Mouse (Mus musculus): Measurements from ENCODE around the gene Flnc. TPM values are rescaled to one million over a fixed set of nuclear protein-coding genes. Genes with fewer than 3 reads are reported as not detected.

Gene Flnc
- total RNA-seq, 1 experiment from 2014 or later: not detected

DNA sequence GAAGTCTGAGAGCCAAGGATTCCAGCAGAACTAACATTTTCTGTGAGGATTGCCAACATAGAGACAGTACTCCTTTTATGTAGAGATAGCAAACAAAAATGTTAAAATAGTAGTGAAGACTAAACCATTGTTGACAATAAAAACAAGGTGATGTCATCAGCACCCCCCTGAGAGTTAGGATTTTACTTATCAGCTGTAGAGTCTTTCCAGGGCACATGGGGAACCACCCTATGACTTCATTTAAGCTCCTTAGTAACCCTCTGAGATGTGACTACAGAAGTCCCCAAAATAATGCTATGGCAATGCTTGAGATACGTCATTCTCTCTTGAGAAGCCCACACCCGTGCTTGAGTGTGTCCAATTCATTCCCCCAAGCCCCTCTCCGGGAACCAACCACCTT, 30.3 kb downstream of the Flnc start:
- no peak for ATAC-seq (replicated peaks in 1 of 2; ENCODE audit: insufficient read depth in 1 of 2, low FRiP score in 2 of 2, low TSS enrichment in 1 of 2, low read depth in 1 of 2, poor library complexity in 2 of 2, severe bottlenecking in 2 of 2)

DNA sequence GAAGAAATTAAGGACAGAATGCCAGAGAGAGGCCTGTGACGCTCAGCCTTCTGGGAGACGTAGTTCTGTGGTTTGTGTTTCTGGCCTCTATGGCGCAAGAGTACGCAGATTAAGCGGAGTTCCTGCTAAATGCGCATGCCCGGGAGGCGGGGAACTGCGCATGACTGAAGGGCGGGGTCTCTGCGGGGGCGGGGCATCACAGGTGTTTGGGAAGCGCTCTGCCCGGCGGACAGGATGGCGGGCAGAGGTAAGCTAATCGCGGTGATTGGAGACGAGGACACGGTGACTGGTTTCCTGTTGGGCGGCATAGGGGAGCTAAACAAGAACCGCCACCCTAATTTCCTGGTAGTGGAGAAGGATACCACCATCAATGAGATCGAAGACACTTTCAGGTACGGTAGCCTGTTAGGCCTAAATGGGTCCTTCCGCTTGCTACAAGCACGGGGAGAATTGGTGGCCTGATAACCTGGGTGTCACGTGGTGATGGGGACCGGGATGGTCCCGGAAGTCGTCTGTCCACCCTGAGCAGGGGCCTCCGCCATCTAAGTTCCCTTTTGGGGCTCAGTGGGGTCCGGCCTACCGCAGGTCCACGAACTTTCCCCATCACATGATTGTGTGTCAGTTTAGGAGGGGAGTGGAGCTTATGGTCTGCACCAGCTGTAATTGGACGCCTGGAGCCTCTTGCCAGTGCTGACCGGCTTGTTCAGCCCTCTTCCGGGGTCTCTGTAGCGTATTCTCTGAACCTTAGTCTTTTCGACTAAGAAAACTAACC, 34.7 kb downstream of the Flnc start, which contains the start of gene Atp6v1f:
Gene Atp6v1f, plus strand, starts transcription at position 136 of the 772 bp plus-strand sequence.
- peak; percentile 92 to 93 for ATAC-seq (replicated peaks in 1 of 2; ENCODE audit: insufficient read depth in 1 of 2, low FRiP score in 2 of 2, low TSS enrichment in 1 of 2, low read depth in 1 of 2, poor library complexity in 2 of 2, severe bottlenecking in 2 of 2)

DNA sequence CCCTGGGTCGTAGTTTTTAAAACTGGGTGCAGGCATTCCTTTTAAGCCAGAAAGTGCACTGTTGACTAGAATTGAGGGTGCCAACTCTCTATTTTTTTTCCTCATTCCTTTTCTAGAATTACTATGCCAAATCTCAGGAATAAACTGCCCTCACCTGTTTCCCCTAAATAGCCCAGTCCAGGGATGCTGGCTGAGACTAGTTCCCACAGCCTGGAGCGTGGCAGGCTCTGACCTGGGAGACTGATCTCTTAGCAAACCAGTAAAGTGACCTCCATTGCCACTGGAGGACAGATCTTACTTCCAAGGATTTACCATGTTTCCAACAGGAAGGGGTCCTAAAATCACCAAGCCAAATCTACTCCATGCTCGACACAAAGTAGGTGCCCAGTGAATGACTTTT, 35.8 kb downstream of the Flnc start:
- ATAC-seq (replicated peaks in 1 of 2; ENCODE audit: insufficient read depth in 1 of 2, low FRiP score in 2 of 2, low TSS enrichment in 1 of 2, low read depth in 1 of 2, poor library complexity in 2 of 2, severe bottlenecking in 2 of 2): no peak

DNA sequence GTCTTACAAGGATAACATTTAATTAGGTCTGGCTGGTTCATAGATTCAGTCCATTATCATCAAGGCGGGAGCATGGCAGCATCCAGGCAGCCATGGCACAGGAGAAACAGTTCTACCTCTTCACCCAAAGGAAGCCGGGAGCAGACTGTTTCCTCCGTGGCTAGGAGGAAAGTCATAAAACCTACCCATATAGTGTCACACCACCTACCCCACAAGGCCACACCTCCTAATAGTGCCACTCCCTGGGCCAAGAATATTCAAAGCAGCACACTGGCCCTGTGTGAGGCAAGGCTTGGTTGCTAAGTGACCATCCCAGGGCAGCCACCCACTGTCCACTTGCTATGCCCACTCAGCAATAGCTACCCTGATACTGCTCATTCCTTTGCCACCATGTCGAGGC, 38.1 kb downstream of the Flnc start, which contains the start of gene Atp6v1fnb:
Gene Atp6v1fnb, plus strand, starts transcription at position 301 of the 400 bp plus-strand sequence.
- no peak for ATAC-seq (replicated peaks in 1 of 2; ENCODE audit: insufficient read depth in 1 of 2, low FRiP score in 2 of 2, low TSS enrichment in 1 of 2, low read depth in 1 of 2, poor library complexity in 2 of 2, severe bottlenecking in 2 of 2)

DNA sequence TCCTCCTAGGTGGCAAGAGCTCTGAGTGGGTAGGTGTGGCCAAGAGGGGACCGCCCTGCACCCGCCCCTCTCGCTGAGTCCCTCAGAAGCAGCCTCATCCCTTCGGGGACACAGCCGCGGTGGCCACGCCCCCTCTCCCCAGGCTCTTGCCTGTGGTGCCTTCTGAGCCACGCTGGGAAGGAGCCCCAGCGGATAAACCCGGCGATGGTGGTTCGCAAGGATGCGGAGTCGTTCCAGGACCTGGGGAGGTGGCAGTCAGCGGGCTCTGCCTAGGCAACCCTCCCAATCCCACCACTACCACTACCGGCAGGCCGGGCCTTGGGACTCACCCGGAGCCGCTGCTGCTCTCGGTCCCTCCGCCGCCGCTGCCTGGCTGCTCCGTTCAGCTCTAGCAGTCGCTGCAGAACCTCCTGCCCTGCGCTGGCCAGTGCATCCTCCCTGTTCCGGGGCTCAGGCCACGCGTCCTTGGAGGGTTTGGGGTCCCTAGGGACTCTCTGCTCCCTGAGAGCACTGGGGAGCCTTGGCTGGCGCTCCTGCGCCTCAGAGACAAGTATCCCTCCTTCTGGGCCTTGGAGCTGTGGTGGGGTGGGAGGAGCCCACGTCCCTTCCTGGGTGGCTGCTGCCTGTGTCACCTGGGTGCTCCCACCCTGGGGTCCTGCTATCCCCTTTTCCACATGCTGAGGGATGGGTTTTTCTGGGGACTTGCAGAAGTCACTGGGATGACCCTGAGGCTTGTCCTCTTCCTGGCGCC, 41.1 kb downstream of the Flnc start:
- peak; percentile 96 to 99 for ATAC-seq (replicated peaks in 1 of 2; ENCODE audit: insufficient read depth in 1 of 2, low FRiP score in 2 of 2, low TSS enrichment in 1 of 2, low read depth in 1 of 2, poor library complexity in 2 of 2, severe bottlenecking in 2 of 2)

DNA sequence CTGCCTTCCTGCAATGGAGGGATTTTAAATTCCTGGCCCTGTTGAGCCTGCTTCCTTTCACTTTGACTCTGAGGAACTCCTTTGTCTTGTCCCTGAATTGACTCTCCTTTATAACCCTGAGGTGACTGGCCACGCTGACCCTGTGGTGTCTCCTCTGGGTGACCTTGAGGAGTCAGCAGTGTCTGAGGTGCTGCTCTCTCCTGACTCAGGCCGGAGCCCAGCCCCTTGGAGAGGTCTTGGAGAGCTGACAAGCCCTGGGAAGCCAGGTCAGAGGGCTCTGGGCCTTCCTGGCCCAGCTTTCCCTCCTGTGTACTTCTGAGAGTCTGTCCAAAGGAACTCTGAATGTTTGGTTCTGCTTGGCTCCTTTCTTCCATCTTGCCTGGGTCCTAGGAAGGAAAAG, 41.7 kb downstream of the Flnc start:
- no peak for ATAC-seq (replicated peaks in 1 of 2; ENCODE audit: insufficient read depth in 1 of 2, low FRiP score in 2 of 2, low TSS enrichment in 1 of 2, low read depth in 1 of 2, poor library complexity in 2 of 2, severe bottlenecking in 2 of 2)

DNA sequence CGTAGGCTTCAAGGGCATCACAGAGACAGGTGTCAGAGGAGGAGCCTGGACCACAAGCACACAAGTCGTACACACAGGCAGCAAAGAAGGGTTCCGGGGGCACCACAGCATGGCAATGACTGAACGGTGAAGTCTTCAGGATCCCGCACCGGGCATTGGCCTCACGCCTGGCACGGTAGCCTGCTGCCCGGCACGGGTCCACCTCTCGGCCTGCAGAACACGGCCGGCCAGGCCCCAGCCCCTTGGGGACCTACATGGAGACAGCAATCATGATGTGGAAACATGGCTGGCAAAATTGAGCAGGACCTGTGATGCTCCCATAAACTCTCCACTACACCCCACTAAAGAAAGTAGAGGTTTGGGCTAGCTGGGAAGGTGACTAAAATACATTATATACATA, 49.6 kb downstream of the Flnc start:
- ATAC-seq (replicated peaks in 1 of 2; ENCODE audit: insufficient read depth in 1 of 2, low FRiP score in 2 of 2, low TSS enrichment in 1 of 2, low read depth in 1 of 2, poor library complexity in 2 of 2, severe bottlenecking in 2 of 2): no peak

DNA sequence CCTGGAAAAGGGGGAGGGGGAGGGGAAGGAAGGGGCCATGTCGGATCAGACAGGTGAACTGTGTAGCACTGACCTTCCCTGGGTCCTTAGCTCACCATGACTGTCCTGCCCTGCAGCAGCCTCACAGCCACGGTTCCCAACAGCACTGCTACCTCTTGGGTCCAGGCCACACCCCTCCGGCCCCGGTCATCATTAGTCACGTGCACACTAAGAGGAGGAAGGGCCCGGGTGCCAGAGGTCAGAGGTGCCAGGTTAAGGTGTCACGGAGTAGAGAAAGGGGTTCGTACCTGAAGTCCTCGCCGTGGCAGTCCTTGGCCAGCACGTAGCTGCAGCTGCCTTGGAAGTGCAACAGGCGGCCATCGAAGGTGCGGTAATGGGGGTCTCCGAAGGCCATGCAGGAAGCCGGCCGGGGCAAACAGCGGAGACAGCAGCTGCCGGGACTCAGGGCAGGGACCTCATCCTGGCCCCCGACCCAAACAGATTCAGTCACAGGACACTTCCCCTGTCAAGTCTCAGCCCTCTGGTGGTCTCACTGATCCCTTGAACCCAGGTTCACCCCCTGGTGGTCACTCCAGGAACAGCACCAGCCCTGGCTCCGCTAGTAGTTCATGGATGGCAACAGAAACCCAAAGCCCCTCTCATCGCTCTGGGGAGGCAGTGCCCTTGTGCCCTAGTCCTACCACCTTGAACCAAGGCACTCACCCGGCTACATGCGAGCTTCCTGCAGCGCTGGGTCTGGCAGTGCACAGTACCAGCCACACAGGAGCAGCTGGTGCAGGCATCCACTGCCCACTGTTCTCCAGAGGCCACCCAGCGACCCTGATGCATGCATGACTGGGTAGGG, 51.9 kb downstream of the Flnc start:
- peak; percentile 79 to 84 for ATAC-seq (replicated peaks in 1 of 2; ENCODE audit: insufficient read depth in 1 of 2, low FRiP score in 2 of 2, low TSS enrichment in 1 of 2, low read depth in 1 of 2, poor library complexity in 2 of 2, severe bottlenecking in 2 of 2)

DNA sequence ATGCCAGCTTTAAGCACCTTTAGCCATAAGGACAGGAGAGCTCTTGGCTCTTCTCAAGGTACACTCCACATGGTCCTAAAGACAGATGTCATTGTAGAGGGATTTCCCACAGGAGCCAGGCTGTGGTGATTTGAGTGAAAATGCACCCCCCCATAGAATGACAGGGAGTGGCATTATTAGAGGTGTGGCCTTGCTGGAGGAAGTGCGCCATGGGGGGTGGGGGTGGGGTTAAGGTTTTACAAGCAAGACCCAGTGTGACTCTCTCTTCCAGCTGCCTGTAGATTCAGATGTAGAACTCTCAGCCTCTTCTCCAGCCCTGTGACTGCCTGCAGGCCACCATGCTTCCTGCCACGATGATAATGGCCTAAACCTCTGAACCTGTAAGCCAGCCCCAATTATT, 52.9 kb downstream of the Flnc start:
- ATAC-seq (replicated peaks in 1 of 2; ENCODE audit: insufficient read depth in 1 of 2, low FRiP score in 2 of 2, low TSS enrichment in 1 of 2, low read depth in 1 of 2, poor library complexity in 2 of 2, severe bottlenecking in 2 of 2): no peak

DNA sequence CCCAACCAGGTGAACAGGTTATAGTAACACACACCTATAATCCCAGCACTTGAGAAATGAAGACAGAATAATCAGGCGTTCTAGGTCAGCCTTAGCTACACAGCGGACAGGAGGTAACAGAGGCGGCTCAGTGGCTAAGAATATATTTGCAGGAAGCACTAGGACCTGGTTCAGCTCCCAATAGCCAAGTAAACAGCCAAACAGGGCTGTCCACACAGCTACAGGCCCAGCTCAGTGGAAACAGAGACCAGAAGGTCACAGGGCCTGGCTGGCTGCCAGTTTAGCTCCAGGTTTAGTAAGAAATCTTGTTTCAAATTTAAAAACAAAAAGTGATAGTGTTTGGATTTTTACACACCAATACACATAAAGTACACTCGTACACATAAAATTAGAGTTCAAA, 61.0 kb downstream of the Flnc start:
- no peak for ATAC-seq (replicated peaks in 1 of 2; ENCODE audit: insufficient read depth in 1 of 2, low FRiP score in 2 of 2, low TSS enrichment in 1 of 2, low read depth in 1 of 2, poor library complexity in 2 of 2, severe bottlenecking in 2 of 2)

DNA sequence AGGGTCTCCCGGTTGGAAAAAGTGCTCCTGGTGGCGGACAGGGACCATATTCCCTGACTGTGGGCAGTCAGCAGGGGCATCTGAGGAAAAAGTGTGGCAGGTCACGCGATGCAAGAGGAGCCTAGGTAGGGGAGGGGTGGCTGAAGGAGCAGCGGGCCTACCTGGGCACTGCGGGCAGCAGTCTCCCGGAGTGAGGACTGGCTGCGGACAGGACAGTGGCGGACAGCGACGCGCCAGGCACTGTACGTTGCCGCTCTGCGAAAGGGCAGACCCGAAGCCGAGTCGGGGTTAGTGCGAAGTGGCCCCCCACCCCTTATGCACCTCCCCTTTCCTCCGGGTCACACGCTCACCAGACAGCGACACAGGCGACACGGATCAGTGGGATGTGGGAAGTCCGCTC, 63.2 kb downstream of the Flnc start:
- ATAC-seq (replicated peaks in 1 of 2; ENCODE audit: insufficient read depth in 1 of 2, low FRiP score in 2 of 2, low TSS enrichment in 1 of 2, low read depth in 1 of 2, poor library complexity in 2 of 2, severe bottlenecking in 2 of 2): no peak

DNA sequence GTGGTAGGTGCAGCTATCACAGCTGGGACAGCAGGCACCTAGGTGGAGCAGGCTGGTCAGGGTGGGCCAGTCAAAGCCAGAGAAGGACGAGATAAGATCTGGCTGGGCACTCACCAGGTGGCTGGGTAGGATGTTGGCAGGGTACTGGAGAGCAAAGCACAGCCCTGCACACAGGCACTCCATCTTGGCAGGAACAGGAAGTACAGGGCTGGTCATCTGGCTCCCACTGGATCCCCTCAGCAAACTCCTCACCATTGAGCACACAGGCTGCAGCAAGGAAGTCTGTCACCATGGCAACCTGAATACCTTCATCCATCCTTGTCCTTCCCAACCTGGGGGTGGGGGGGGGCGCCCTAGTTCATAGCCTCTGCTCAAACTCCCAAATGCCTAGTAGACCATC, 64.7 kb downstream of the Flnc start:
- ATAC-seq (replicated peaks in 1 of 2; ENCODE audit: insufficient read depth in 1 of 2, low FRiP score in 2 of 2, low TSS enrichment in 1 of 2, low read depth in 1 of 2, poor library complexity in 2 of 2, severe bottlenecking in 2 of 2): no peak

DNA sequence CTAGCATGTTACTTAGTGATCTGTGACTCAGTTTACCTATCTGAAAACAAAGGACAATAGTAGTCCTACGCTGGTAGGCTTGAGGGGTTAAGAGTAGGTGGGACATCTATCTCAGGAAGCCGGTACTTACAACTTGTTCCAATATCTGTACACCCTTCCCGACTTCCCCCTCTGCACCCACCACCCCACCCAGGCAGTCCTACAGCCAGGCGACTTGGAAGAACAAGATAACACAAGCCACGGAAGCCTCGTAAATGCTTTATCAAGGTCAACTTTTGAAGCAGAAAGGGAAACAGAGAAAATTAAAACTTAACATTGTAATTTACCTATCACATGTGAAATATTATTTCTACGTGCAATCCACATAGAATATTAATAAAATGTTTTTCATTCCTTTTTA, 67.1 kb downstream of the Flnc start:
- no peak for ATAC-seq (replicated peaks in 1 of 2; ENCODE audit: insufficient read depth in 1 of 2, low FRiP score in 2 of 2, low TSS enrichment in 1 of 2, low read depth in 1 of 2, poor library complexity in 2 of 2, severe bottlenecking in 2 of 2)

DNA sequence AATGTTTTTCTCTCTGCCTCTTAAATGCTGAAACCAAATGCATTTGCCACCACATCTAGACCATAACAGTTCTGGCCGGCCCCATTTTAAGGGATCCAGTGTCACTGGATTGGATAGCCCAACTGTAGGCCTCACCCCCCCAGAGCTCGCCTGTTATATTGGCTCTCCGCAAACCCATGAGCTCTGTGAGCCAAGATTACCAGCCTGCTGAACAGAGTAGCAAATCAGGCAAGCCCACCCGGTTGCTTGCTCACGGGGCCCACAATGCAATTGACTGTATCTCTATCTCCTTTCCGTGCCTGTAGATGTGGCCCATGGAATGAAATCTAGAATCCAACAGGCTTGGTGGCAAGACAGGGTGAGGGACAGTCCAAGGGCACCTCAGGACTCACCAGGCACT, 67.8 kb downstream of the Flnc start:
- no peak for ATAC-seq (replicated peaks in 1 of 2; ENCODE audit: insufficient read depth in 1 of 2, low FRiP score in 2 of 2, low TSS enrichment in 1 of 2, low read depth in 1 of 2, poor library complexity in 2 of 2, severe bottlenecking in 2 of 2)

DNA sequence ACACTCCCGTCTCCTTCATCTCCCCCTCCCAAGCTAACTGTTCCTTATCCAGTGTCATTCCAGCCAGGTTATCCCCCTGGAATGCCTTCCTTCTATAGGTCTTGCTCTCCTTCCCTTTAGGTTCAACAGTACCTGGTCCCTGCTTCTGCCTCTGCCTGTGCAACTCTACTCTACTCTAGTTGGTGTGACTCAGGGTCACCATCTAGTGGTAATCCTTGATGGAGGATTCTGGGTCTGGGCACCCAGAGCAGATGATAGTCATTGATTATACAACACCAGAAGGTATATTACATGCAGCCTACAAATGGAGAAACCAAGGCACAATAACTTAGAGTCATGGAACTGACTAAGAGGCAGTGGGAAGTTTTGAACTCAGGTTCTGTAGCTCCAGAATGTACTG, 68.5 kb downstream of the Flnc start:
- ATAC-seq (replicated peaks in 1 of 2; ENCODE audit: insufficient read depth in 1 of 2, low FRiP score in 2 of 2, low TSS enrichment in 1 of 2, low read depth in 1 of 2, poor library complexity in 2 of 2, severe bottlenecking in 2 of 2): 0 out of 4 replicates have a peak, but pooled peaks of 1 of the 2 experiments have one; percentile 32

DNA sequence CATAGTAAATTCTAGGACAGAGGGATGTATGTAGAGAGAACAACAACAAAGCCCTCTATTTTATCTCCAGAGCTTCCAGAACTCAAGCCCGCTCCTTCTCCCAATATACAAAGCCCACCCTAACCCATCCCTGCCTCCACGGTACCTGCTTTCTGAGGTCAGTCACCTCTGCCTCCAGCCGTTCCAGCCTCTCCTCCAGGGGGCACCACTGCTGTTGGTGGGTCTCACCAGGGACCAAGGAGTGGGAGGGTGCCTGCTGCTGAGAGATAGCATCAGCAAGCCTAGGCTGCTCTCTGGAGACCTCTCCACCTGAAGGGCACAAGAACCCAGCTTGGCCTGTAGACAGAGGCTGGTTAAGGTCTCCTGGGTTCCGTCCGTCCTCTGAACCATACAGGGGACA, 72.4 kb downstream of the Flnc start:
- ATAC-seq (replicated peaks in 1 of 2; ENCODE audit: insufficient read depth in 1 of 2, low FRiP score in 2 of 2, low TSS enrichment in 1 of 2, low read depth in 1 of 2, poor library complexity in 2 of 2, severe bottlenecking in 2 of 2): no peak

DNA sequence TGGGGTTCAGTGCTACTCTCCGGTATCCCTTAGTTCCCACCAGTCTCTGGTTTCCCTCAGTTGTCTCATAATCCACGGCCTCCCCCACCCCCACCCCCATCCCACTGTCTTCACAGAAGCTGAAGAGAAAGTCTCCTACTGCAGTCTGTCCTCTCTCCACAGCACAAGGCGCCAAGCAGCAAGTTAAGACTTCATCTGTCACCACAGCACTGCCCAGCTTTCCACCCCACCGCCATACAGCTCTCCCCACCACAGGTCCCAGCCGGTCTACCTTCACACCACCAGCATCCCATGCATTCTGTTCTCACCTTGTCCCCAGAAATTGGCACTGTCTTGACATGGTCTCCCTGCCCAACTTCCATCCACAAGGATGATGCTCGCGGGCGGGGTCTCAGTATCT, 73.8 kb downstream of the Flnc start:
- ATAC-seq (replicated peaks in 1 of 2; ENCODE audit: insufficient read depth in 1 of 2, low FRiP score in 2 of 2, low TSS enrichment in 1 of 2, low read depth in 1 of 2, poor library complexity in 2 of 2, severe bottlenecking in 2 of 2): no peak

Measured in hematopoietic stem cell, adult 5-6 weeks (primary cell).